Mouse (Mus musculus) kidney, postnatal 0 days (tissue): ENCODE data around the gene Gabrd. TPM values are rescaled to one million over a fixed set of nuclear protein-coding genes. Genes with fewer than 3 reads are reported as not detected.

Source experiments
- ATAC-seq: fragments of 200-750 bp; cut with Nextera tagmentation; replicated peaks from 2 replicates; pipeline ENCODE4 v1.8.0; 2017; ENCODE audit warnings: low read depth, moderate number of reproducible peaks, moderate TSS enrichment, moderate library complexity; ENCODE audit not compliant: low FRiP score
- DNase-seq: peaks from one replicate; pipeline ENCODE4 v3.0.0-alpha.2; 2016; ENCODE audit warnings: low spot score
- H3K27ac ChIP-seq: fragments of 300-500 bp; sonication (generic); 2 replicates; pipeline ENCODE4 v1.5.1; 2014; ENCODE audit warnings: mild to moderate bottlenecking
- H3K27me3 ChIP-seq: fragments of 300-500 bp; sonication (generic); 2 replicates; pipeline ENCODE4 v1.6.1; 2014; ENCODE audit warnings: low read length, mixed read lengths; ENCODE audit not compliant: insufficient read depth
- H3K36me3 ChIP-seq: fragments of 300-500 bp; sonication (generic); 2 replicates; pipeline ENCODE4 v1.6.1; 2014; ENCODE audit warnings: low read length, mixed read lengths; ENCODE audit not compliant: insufficient read depth
- H3K4me1 ChIP-seq: fragments of 300-500 bp; sonication (generic); replicated peaks from 2 replicates; pipeline ENCODE4 v1.6.1; 2014; ENCODE audit warnings: antibody characterized with exemption, low read length, mixed read lengths; ENCODE audit not compliant: insufficient read depth
- H3K4me2 ChIP-seq: fragments of 300-500 bp; sonication (generic); 2 replicates; pipeline ENCODE4 v1.6.1; 2014; ENCODE audit warnings: mild to moderate bottlenecking, low read length, moderate library complexity, mixed read lengths
- H3K4me3 ChIP-seq: fragments of 300-500 bp; sonication (generic); replicated peaks from 2 replicates; pipeline ENCODE4 v1.5.1; 2014; ENCODE audit warnings: low read depth, low read length
- H3K9ac ChIP-seq: fragments of 300-500 bp; sonication (generic); 2 replicates; pipeline ENCODE4 v1.6.1; 2014; ENCODE audit warnings: low read depth, low read length
- H3K9me3 ChIP-seq: fragments of 300-500 bp; sonication (generic); replicated peaks from 2 replicates; pipeline ENCODE4 v1.6.1; 2016; ENCODE audit warnings: low read length, inconsistent platforms, mixed read lengths
- CTCF ChIP-seq: IDR thresholded peaks from 2 replicates; pipeline ENCODE4 v1.5.1; 2016; ENCODE audit warnings: antibody characterized with exemption, low read depth, mild to moderate bottlenecking, moderate library complexity
- WGBS: fragments of 180-500 bp; shearing (Covaris S2); extraction: QIAGEN DNeasy Blood & Tissue Kit; methylation state at CpG from one replicate; pipeline ENCODE4 v1.1.7; 2014; 5-methylcytosine and 5-hydroxymethylcytosine counted together
- polyA plus RNA-seq: library from polyadenylated mRNA; unstranded; fragments of >200 nt; fragmentation: Nextera tagmentation; extraction: Ambion mirVana; gene quantifications from 2 replicates; pipeline ENCODE4 v1.2.1, GENCODE M21; 2015

Gene Gabrd
- 0.17 and 0.29 TPM in 2 replicates for polyA plus RNA-seq

- H3K9me3 ChIP-seq = no peaks in the 10 kb centered on the region
- H3K4me2 ChIP-seq = peak within 1 kb of the TSS; percentile 64
- H3K4me1 ChIP-seq = peaks cover 7% of the 10 kb centered on the region
- WGBS = under 1% methylated on average over 40 of the region's 57 CpGs
- TF ChIP-seq CTCF = no peak
- H3K27ac ChIP-seq = no peak within 1 kb of the TSS
- peaks cover 12% of the 10 kb centered on the region; the same call in 1 of the 2 replicates for H3K27me3 ChIP-seq
- H3K4me3 ChIP-seq = peak within 1 kb of the TSS; percentile 17
- DNase-seq (peak; percentile 82), ATAC-seq (peak; percentile 57)
- H3K36me3 ChIP-seq = no peaks in the 10 kb centered on the region
- no peak within 1 kb of the TSS for H3K9ac ChIP-seq
Measured at GRCm38 (mm10) chr4:155397511-155398221, at the start of gene Gabrd. Gene Gabrd, minus strand, starts transcription at chr4:155398112.

GRCm38 (mm10) chr4:155442808-155443207 is 44.9 kb upstream of the Gabrd start:
- Histone ChIP-seq H3K27me3 (no peaks in the 10 kb centered on the region), H3K36me3 (no peaks in the 10 kb centered on the region), H3K27ac (no peak overlapping the region), H3K4me3 (no peak overlapping the region), H3K4me1 (no peaks in the 10 kb centered on the region), H3K4me2 (no peak overlapping the region), H3K9ac (no peak overlapping the region), H3K9me3 (no peaks in the 10 kb centered on the region)
- DNase-seq (no peak), ATAC-seq (no peak)
- WGBS = 69% methylated on average over 3 of the region's 3 CpGs
- TF ChIP-seq CTCF = no peak

GRCm38 (mm10) chr4:155433993-155434392 is 36.1 kb upstream of the Gabrd start:
- Histone ChIP-seq H3K4me3 (no peak overlapping the region), H3K36me3 (no peaks in the 10 kb centered on the region), H3K9me3 (no peaks in the 10 kb centered on the region), H3K27me3 (no peaks in the 10 kb centered on the region), H3K4me2 (no peak overlapping the region), H3K9ac (no peak overlapping the region), H3K27ac (no peak overlapping the region), H3K4me1 (no peaks in the 10 kb centered on the region)
- WGBS = 55% methylated on average over 5 of the region's 5 CpGs
- no peak for TF ChIP-seq CTCF
- DNase-seq (no peak), ATAC-seq (no peak)

- no peak for ATAC-seq
- 84% methylated on average over 6 of the region's 6 CpGs for WGBS
Measured at GRCm38 (mm10) chr4:155432358-155432757, 34.4 kb upstream of the Gabrd start.

GRCm38 (mm10) chr4:155429202-155429601 is 31.3 kb upstream of the Gabrd start:
- no peak overlapping the region for H3K4me2 ChIP-seq
- no peaks in the 10 kb centered on the region for H3K4me1 ChIP-seq
- 80% methylated on average over 3 of the region's 3 CpGs for WGBS
- H3K27ac ChIP-seq = no peak overlapping the region
- no peak overlapping the region for H3K4me3 ChIP-seq
- TF ChIP-seq CTCF = no peak
- ATAC-seq = no peak
- H3K9me3 ChIP-seq = no peaks in the 10 kb centered on the region
- no peak overlapping the region for H3K9ac ChIP-seq
- H3K36me3 ChIP-seq = no peaks in the 10 kb centered on the region
- H3K27me3 ChIP-seq = no peaks in the 10 kb centered on the region
- DNase-seq = no peak

More at GRCm38 (mm10) chr4:155432358-155432757, 34.4 kb upstream of the Gabrd start:
- no peaks in the 10 kb centered on the region for H3K36me3 ChIP-seq
- H3K4me1 ChIP-seq = no peaks in the 10 kb centered on the region
- no peak for DNase-seq
- no peaks in the 10 kb centered on the region for H3K27me3 ChIP-seq
- H3K4me3 ChIP-seq = no peak overlapping the region
- no peak overlapping the region for H3K27ac ChIP-seq
- TF ChIP-seq CTCF = no peak
- no peak overlapping the region for H3K9ac ChIP-seq
- H3K9me3 ChIP-seq = no peaks in the 10 kb centered on the region
- no peak overlapping the region for H3K4me2 ChIP-seq

- Histone ChIP-seq H3K9ac (no peak overlapping the region), H3K27me3 (no peaks in the 10 kb centered on the region), H3K4me1 (no peaks in the 10 kb centered on the region), H3K36me3 (no peaks in the 10 kb centered on the region), H3K9me3 (no peaks in the 10 kb centered on the region), H3K4me2 (no peak overlapping the region), H3K4me3 (no peak overlapping the region), H3K27ac (no peak overlapping the region)
- no peak for TF ChIP-seq CTCF
- DNase-seq (no peak), ATAC-seq (no peak)
Measured at GRCm38 (mm10) chr4:155428442-155428841, 30.5 kb upstream of the Gabrd start.
